Mouse (Mus musculus) megakaryocyte, embryonic 14.5 days (primary cell): ENCODE data around the gene Utp14a. TPM values are rescaled to one million over a fixed set of nuclear protein-coding genes. Genes with fewer than 3 reads are reported as not detected.

ENCODE experiments used
- H3K27me3 ChIP-seq: replicated peaks from 2 replicates; pipeline ENCODE3; 2012; ENCODE audit warnings: inconsistent platforms
- H3K36me3 ChIP-seq: replicated peaks from 2 replicates; pipeline ENCODE3; 2012; ENCODE audit warnings: low read length, inconsistent platforms, mixed read lengths
- H3K4me1 ChIP-seq: 2 replicates; pipeline ENCODE4 v1.6.1; 2012; ENCODE audit warnings: inconsistent platforms
- H3K4me3 ChIP-seq: replicated peaks from 2 replicates; pipeline ENCODE3; 2012; ENCODE audit warnings: moderate library complexity, mild to moderate bottlenecking, inconsistent platforms
- H3K9me3 ChIP-seq: 2 replicates; pipeline ENCODE4 v1.6.1; 2012; ENCODE audit warnings: inconsistent platforms
- FLI1 ChIP-seq: IDR thresholded peaks from 2 replicates; pipeline ENCODE4 v1.6.1; 2012; ENCODE audit warnings: low read length, inconsistent platforms, mixed read lengths
- GATA1 ChIP-seq: IDR thresholded peaks from 3 replicates; pipeline ENCODE4 v1.6.1; 2012; ENCODE audit warnings: mixed read lengths, low read length, inconsistent platforms, borderline replicate concordance
- polyA plus RNA-seq: library from polyadenylated mRNA; stranded (reverse); fragments of >175 nt; gene quantifications from 2 replicates; pipeline ENCODE4 v1.2.3, GENCODE M21; 2012; ENCODE audit warnings: low replicate concordance; ENCODE audit not compliant: insufficient read depth

Gene Utp14a
- polyA plus RNA-seq, 1 experiment, result 3.4 TPM

- TF ChIP-seq GATA1 (no peak), FLI1 (no peak)
- no peaks in the 10 kb centered on the region; the same call in 1 of the 2 replicates for H3K4me1 ChIP-seq
Measured at GRCm38 (mm10) chrX:48305356-48305755, 48.7 kb downstream of the Utp14a start.

DNA sequence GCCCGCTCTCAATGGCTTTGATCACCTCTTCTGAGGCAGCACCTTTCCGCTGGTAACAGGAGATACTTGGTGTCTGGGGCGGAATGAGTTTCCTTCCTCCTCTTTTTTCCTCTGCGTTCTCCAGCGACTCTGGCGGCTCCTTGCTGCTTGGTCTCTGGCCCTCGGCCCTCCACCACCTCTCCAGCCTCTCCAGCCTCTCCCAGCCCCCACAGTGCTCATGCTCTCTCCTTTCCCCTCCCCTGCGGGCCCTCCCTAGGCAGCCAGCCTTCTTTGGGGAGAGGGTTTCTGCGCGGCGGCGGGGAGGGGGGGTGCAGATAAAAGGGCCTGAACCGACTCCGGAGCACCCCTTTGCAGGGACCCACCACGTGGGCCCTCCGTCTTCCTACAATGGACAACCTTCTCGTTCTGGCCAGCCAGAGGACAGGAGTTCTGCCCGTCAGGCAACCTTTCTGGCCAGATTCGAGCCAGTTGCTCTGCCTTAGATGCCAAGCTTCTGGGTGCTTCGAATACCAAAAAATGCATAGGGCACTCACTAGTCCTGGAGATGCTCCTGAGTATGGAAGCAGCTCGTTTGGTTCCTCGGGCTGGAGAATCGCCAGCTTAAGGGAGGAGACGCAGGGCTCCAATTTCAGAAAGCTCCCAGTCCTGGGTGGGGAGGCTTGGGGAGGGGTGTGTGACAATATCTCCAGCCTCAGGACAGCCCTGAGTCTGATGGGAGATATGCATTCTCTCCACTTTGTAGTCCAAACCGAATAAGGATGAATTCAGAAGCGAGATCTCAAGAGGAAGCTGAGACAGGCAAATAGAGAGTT lies 54.2 kb downstream of the Utp14a start:
- Histone ChIP-seq H3K36me3 (no peaks in the 10 kb centered on the region), H3K9me3 (no peaks in the 10 kb centered on the region), H3K4me3 (no peak overlapping the region), H3K4me1 (peaks cover 30% of the 10 kb centered on the region), H3K27me3 (peaks cover 51% of the 10 kb centered on the region)
- TF ChIP-seq FLI1 (no peak), GATA1 (no peak)

More at GRCm38 (mm10) chrX:48305356-48305755, 48.7 kb downstream of the Utp14a start:
- Histone ChIP-seq H3K9me3 (no peaks in the 10 kb centered on the region), H3K36me3 (no peaks in the 10 kb centered on the region), H3K4me3 (no peak overlapping the region), H3K27me3 (peaks cover 39% of the 10 kb centered on the region)

- H3K4me3 ChIP-seq, result no peak overlapping the region
- H3K9me3 ChIP-seq, result no peaks in the 10 kb centered on the region
- peaks cover 31% of the 10 kb centered on the region for H3K4me1 ChIP-seq
- peaks cover 46% of the 10 kb centered on the region for H3K27me3 ChIP-seq
- TF ChIP-seq FLI1 (no peak), GATA1 (no peak)
- H3K36me3 ChIP-seq, result no peaks in the 10 kb centered on the region
Measured at GRCm38 (mm10) chrX:48311727-48312126, 55.1 kb downstream of the Utp14a start.

DNA sequence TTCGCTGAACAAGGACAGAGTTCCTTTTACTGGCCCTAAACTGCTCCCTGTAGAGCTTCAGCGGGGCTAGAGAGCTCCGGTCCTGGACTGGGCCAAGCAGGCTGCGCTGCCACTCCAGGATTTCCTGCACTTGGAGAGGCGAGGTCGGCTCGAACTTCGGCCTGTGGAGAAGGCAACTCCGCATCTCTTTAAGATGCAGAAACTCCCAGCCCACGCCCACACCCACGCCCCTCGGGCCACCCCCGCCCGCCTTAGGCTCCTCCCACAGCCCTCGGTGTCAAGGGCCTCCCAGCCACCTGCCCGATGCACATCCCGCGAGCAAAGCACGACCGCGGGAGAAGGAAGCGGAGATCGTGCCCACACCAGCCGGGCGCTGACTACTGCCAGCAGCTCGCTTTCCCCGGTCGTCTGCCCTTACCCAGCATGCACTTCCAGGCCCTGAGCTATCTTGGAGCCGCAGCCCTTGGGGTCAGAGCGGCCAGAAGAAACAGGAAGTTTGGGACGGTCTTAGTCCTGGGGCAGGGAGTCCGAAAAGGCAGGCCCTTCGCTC lies 57.9 kb downstream of the Utp14a start:
- no peak for TF ChIP-seq GATA1
- TF ChIP-seq FLI1, result no peak
- no peaks in the 10 kb centered on the region for H3K9me3 ChIP-seq
- no peaks in the 10 kb centered on the region for H3K36me3 ChIP-seq
- peak overlapping the region; percentile 90 for H3K4me3 ChIP-seq
- peaks cover 48% of the 10 kb centered on the region for H3K27me3 ChIP-seq
- H3K4me1 ChIP-seq, result peaks cover 56% of the 10 kb centered on the region

- H3K4me3 ChIP-seq, result no peak overlapping the region
- H3K9me3 ChIP-seq, result no peaks in the 10 kb centered on the region
- no peak for TF ChIP-seq GATA1
- no peak for TF ChIP-seq FLI1
- H3K4me1 ChIP-seq, result peaks cover 72% of the 10 kb centered on the region
- H3K27me3 ChIP-seq, result peaks cover 37% of the 10 kb centered on the region
- no peaks in the 10 kb centered on the region for H3K36me3 ChIP-seq
Measured at GRCm38 (mm10) chrX:48317444-48317843, 60.8 kb downstream of the Utp14a start.

GRCm38 (mm10) chrX:48318194-48318593 lies 61.5 kb downstream of the Utp14a start:
- Histone ChIP-seq H3K27me3 (peaks cover 33% of the 10 kb centered on the region), H3K36me3 (no peaks in the 10 kb centered on the region), H3K4me1 (peaks cover 65% of the 10 kb centered on the region), H3K9me3 (no peaks in the 10 kb centered on the region), H3K4me3 (peak overlapping the region; percentile 71)
- TF ChIP-seq GATA1 (no peak), FLI1 (no peak)

Other genes starting within 250 kb of the Utp14a start
- 0.22 TPM in 1 of 2 replicates, not detected in the other for gene Apln, start 222.0 kb upstream of the Utp14a start, polyA plus RNA-seq
- gene Xpnpep2, start 148.1 kb upstream of the Utp14a start, polyA plus RNA-seq, result 0.26 TPM in 1 of 2 replicates, not detected in the other
- gene Sash3, start 110.4 kb upstream of the Utp14a start, polyA plus RNA-seq, result 26.2 and 50.4 TPM in 2 replicates
- gene Zdhhc9, start 48.0 kb upstream of the Utp14a start, polyA plus RNA-seq, result 10.4 and 25.6 TPM in 2 replicates
- 3.6 and 10.5 TPM in 2 replicates for gene Bcorl1, start 84.5 kb downstream of the Utp14a start, polyA plus RNA-seq
- 2.6 and 3.5 TPM in 2 replicates for gene Elf4, start 206.3 kb downstream of the Utp14a start, polyA plus RNA-seq